Mouse (Mus musculus): ENCODE data around the gene Slc7a3. TPM values are rescaled to one million over a fixed set of nuclear protein-coding genes. Genes with fewer than 3 reads are reported as not detected.

The Slc7a3 gene
- polyA plus RNA-seq, 1 experiment from 2014 or later, result 0.23 TPM

Other genes starting within 250 kb of the Slc7a3 start
- not detected in 2 replicates for gene Tex11, start 26.4 kb downstream of the Slc7a3 start, polyA plus RNA-seq (2015; fragmentation: Nextera tagmentation; extraction: Ambion mirVana)
- 15.9 and 18.1 TPM in 2 replicates for gene Snx12, start 136.5 kb upstream of the Slc7a3 start, polyA plus RNA-seq (2015; fragmentation: Nextera tagmentation; extraction: Ambion mirVana)
- 1.5 TPM in 2 replicates for gene Foxo4, start 168.5 kb upstream of the Slc7a3 start, polyA plus RNA-seq (2015; fragmentation: Nextera tagmentation; extraction: Ambion mirVana)
- not detected in 2 replicates for gene Gm614, start 178.0 kb upstream of the Slc7a3 start, polyA plus RNA-seq (2015; fragmentation: Nextera tagmentation; extraction: Ambion mirVana)
- gene Il2rg, start 182.2 kb upstream of the Slc7a3 start, polyA plus RNA-seq (2015; fragmentation: Nextera tagmentation; extraction: Ambion mirVana), result 9.4 and 9.6 TPM in 2 replicates
- gene Gm20489, start 183.0 kb upstream of the Slc7a3 start, polyA plus RNA-seq (2015; fragmentation: Nextera tagmentation; extraction: Ambion mirVana), result not detected in 2 replicates
- gene Med12, start 188.0 kb upstream of the Slc7a3 start, polyA plus RNA-seq (2015; fragmentation: Nextera tagmentation; extraction: Ambion mirVana), result 21.4 and 23.1 TPM in 2 replicates
- gene Nlgn3, start 213.1 kb upstream of the Slc7a3 start, polyA plus RNA-seq (2015; fragmentation: Nextera tagmentation; extraction: Ambion mirVana), result 0.06 and 0.08 TPM in 2 replicates